Mouse (Mus musculus) limb, embryonic 10.5 days (tissue): ENCODE results near the gene 6330403K07Rik. TPM values are rescaled to one million over a fixed set of nuclear protein-coding genes. Genes with fewer than 3 reads are reported as not detected.

Experiments
- DNase-seq: peaks from one replicate; pipeline ENCODE4 v3.0.0-alpha.2; 2017; ENCODE audit warnings: low spot score
- H3K27ac ChIP-seq: fragments of 300-500 bp; sonication (generic); 2 replicates; pipeline ENCODE4 v1.5.1; 2016; ENCODE audit warnings: mild to moderate bottlenecking
- H3K27me3 ChIP-seq: fragments of 300-500 bp; sonication (generic); 2 replicates; pipeline ENCODE4 v1.6.1; 2016; ENCODE audit warnings: low read depth, mild to moderate bottlenecking; ENCODE audit not compliant: poor library complexity, severe bottlenecking
- H3K36me3 ChIP-seq: fragments of 300-500 bp; sonication (generic); 2 replicates; pipeline ENCODE4 v1.6.1; 2016; ENCODE audit warnings: mild to moderate bottlenecking, moderate library complexity
- H3K4me1 ChIP-seq: fragments of 300-500 bp; sonication (generic); 2 replicates; pipeline ENCODE4 v1.6.1; 2016
- H3K4me3 ChIP-seq: fragments of 300-500 bp; sonication (generic); 2 replicates; pipeline ENCODE4 v1.5.1; 2016; ENCODE audit warnings: mild to moderate bottlenecking, moderate library complexity
- H3K9me3 ChIP-seq: fragments of 300-500 bp; sonication (generic); replicated peaks from 2 replicates; pipeline ENCODE4 v1.6.1; 2016; ENCODE audit warnings: mild to moderate bottlenecking
- WGBS: fragments of 180-500 bp; shearing (Covaris S2); methylation state at CpG from one replicate; pipeline ENCODE4 v1.1.7; 2016; 5-methylcytosine and 5-hydroxymethylcytosine counted together
- polyA plus RNA-seq: library from polyadenylated mRNA; unstranded; fragments of >200 nt; fragmentation: Nextera tagmentation; extraction: Ambion mirVana; gene quantifications from 2 replicates; pipeline ENCODE4 v1.2.1, GENCODE M21; 2016

Gene 6330403K07Rik
- polyA plus RNA-seq, 1 experiment from 2014 or later, result 190 TPM

DNA sequence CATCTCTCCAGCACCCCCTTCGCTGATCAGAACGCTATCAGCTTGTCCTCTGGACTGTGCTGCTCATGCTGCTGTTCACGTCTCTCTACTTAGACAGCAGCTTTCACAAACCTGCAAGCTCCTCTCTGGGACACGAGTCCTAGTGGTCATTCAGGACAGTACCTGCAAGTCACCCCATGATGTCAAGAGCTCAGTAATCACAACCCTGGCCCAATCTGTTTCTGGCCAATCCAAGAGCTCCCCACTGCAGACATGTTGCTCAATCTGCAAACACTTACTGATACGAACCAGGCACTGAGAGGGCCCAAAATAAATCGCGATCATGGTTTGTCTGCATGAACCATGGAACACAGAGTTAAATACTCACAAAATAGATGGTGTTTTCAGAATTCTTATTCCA lies 20.6 kb downstream of the 6330403K07Rik start:
- Histone ChIP-seq H3K4me3 (no peak overlapping the region), H3K27ac (no peak overlapping the region), H3K36me3 (peaks cover 71% of the 10 kb centered on the region), H3K9me3 (no peaks in the 10 kb centered on the region), H3K4me1 (peaks cover 2% of the 10 kb centered on the region), H3K27me3 (no peaks in the 10 kb centered on the region)
- no peak for DNase-seq
- WGBS, result 93% methylated on average over 7 of the region's 7 CpGs

DNA sequence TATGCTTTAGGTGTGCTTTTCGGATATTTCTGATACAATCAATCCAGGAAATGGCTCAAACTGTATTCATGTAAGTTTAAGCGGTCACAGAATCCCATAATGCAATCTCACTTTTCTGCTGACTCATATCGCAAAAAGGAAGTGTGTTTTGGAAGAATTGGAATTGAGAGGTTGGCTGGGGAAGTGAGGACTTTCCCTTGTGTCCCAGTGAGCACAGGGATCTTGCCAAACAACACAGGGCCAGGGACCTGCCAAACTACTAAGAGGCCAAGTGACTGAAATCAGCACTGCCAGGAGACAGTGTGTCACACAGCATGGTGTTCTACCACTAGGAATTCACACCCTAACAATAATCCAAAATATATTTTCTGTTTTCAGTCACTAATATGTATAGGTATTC lies 25.0 kb downstream of the 6330403K07Rik start:
- WGBS, result 96% methylated on average over 3 of the region's 3 CpGs
- Histone ChIP-seq H3K27me3 (no peaks in the 10 kb centered on the region), H3K9me3 (no peaks in the 10 kb centered on the region), H3K36me3 (peaks cover 60% of the 10 kb centered on the region), H3K27ac (no peak overlapping the region), H3K4me1 (peaks cover 4% of the 10 kb centered on the region), H3K4me3 (no peak overlapping the region)
- DNase-seq, result no peak

DNA sequence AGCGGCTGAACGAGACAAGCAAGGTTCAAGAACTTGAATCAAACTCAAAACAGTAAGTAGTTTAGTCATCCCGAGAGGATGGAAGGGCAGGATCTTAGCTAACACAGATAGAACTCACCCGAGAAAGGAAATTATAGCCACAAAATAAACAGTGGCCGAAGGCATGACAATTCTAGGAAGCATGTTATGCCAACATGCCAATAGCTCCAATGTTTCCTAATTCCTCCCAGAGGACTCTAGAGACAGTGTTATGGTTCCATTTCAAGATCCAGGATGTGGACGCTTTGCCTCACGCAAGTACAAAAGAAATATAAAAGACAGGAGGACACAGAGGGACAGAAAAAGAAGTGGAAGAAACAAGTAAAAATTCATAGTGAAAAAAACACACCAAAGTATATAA lies 25.5 kb downstream of the 6330403K07Rik start:
- DNase-seq, result no peak
- H3K27ac ChIP-seq, result no peak overlapping the region
- H3K36me3 ChIP-seq, result peaks cover 57% of the 10 kb centered on the region
- WGBS, result 94% methylated on average over 7 of the region's 7 CpGs
- H3K4me3 ChIP-seq, result no peak overlapping the region
- H3K4me1 ChIP-seq, result peaks cover 8% of the 10 kb centered on the region
- no peaks in the 10 kb centered on the region for H3K9me3 ChIP-seq
- H3K27me3 ChIP-seq, result no peaks in the 10 kb centered on the region

DNA sequence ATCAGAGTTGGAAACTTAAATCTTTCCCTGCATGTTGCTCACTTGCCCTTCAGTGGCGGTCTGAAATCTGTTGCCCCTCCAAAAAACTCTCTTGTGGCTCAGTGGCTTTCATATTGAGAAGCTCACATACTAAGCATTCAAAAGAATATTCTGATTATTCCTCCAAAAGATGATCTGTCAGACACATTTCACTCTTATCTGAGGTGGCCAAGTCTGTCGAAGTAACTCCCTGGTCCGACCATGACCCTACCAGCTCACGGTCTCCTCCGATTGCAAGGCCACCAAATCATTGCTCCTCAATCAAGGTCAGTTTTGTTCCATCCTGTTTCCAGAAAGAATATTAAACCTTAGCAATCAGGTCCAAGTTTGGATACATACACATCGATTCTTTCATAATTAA lies 26.3 kb downstream of the 6330403K07Rik start:
- no peak overlapping the region for H3K4me3 ChIP-seq
- no peaks in the 10 kb centered on the region for H3K27me3 ChIP-seq
- peaks cover 13% of the 10 kb centered on the region for H3K4me1 ChIP-seq
- H3K9me3 ChIP-seq, result no peaks in the 10 kb centered on the region
- peaks cover 49% of the 10 kb centered on the region for H3K36me3 ChIP-seq
- 94% methylated on average over 6 of the region's 6 CpGs for WGBS
- DNase-seq, result no peak
- H3K27ac ChIP-seq, result no peak overlapping the region

DNA sequence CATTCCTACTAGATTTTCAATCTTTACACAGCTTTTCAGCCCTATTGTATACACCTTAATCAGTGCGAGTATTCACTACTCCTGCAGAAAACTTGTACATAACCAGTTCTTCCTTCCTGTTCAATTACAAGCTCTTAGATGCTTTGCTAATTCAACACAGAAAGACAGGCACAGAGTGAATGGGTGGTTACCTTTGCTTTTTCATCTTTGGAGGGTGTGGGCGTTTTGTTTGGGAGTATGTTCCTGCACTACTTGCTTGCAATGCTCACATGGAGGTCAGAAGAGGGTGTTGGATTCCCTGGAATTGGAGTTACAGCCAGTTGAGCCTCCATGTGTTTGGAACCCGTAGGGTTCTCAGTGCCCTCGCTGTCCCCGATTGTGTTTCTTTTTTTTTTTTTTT lies 28.3 kb downstream of the 6330403K07Rik start:
- DNase-seq, result no peak
- Histone ChIP-seq H3K36me3 (peaks cover 42% of the 10 kb centered on the region), H3K9me3 (no peaks in the 10 kb centered on the region), H3K27ac (peak overlapping the region; percentile 71; the same call in 1 of the 2 replicates), H3K4me3 (peak overlapping the region; percentile 91), H3K4me1 (peaks cover 13% of the 10 kb centered on the region), H3K27me3 (no peaks in the 10 kb centered on the region)
- 72% methylated on average over 5 of the region's 5 CpGs for WGBS

DNA sequence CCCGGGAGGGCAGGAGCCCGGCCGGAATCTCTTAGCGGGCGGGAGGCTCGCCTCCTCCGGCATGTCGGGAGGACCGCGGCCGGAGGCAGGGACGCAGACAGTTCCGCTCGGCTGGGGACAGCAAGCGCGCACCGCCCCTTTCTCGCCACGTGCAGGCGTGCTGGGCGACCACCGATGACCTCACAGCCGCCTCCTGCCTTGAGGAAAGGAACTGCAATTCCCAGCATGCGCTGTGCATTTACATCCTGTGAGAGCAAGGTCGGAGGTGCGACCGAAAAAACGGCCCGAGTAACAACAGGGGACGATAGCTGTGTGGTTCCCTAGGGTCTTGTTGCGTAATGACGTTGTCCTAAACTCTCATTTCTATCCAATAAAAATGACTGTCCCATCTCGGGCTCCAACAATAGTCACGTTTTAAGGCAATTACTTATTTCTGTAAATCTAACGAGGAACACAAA lies 29.0 kb downstream of the 6330403K07Rik start, which contains the start of gene Dhx33:
TSS of gene Dhx33 (minus strand) at position 122 of the 458 bp plus-strand sequence.
- H3K36me3 ChIP-seq, result peaks cover 42% of the 10 kb centered on the region
- peak within 1 kb of the TSS; percentile 86 for H3K27ac ChIP-seq
- peaks cover 13% of the 10 kb centered on the region for H3K4me1 ChIP-seq
- WGBS, result under 1% methylated on average over 35 of the region's 35 CpGs
- no peaks in the 10 kb centered on the region for H3K9me3 ChIP-seq
- H3K27me3 ChIP-seq, result no peaks in the 10 kb centered on the region
- DNase-seq, result peak; percentile 98
- H3K4me3 ChIP-seq, result peak within 1 kb of the TSS; percentile 91

DNA sequence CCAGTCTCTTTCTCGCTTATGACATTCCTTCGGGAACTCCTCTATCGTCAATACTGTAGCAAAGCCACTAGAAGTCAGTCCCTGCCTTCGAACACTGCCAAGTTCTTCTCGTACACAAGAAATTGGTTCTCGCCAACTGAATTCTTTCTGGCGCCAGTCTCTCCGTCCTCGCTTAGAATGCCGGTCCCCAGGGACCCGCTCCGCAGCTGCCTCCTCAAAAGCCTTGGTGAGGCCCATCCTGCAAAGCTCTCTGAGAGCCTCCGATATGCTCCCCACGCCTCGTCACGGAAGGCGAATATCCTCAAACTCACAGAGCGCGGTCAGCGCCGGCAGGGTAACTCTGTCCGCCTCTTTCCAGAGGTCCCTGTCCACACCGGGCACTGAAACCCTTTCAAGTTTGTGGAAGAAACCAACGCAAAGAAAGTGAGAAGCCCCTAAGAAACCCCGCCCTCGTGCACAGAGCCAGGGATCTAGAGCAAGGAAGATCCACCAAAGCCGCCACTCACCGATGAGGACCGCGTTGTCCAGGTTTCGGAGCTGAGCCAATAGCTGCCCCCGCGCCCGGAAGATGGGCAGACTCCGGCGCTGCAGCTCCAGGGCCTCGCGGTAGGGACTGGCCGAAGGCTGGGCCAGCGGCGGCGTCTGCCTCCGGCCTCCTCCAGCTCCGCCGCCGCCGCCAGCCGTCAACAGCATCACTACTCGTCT lies 29.6 kb downstream of the 6330403K07Rik start:
- peak overlapping the region; percentile 86 for H3K27ac ChIP-seq
- DNase-seq, result no peak
- H3K9me3 ChIP-seq, result no peaks in the 10 kb centered on the region
- peaks cover 42% of the 10 kb centered on the region for H3K36me3 ChIP-seq
- H3K27me3 ChIP-seq, result no peaks in the 10 kb centered on the region
- WGBS, result under 1% methylated on average over 49 of the region's 49 CpGs
- H3K4me1 ChIP-seq, result peaks cover 13% of the 10 kb centered on the region
- peak overlapping the region; percentile 91 for H3K4me3 ChIP-seq

DNA sequence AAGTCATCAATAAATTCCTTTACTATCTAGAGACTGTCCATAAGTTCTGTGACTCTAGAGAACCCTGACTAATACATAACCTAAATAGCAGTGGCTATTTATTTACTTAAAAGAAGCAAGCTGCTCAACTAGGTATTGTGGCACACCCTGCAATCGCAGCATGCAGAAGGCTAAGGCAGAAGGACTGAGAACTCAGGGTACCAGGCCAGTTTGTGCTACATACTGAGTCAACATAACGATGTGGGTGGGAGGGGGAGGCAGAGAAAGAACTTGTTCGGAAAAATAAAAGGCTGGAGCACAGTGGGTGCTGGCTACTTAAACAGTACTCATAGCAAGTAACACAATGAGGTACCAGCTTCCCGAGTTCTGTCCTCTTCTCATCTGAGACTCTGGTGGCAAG lies 32.1 kb downstream of the 6330403K07Rik start:
- no peak overlapping the region for H3K4me3 ChIP-seq
- H3K27ac ChIP-seq, result no peak overlapping the region
- WGBS, result 92% methylated on average over 4 of the region's 4 CpGs
- no peaks in the 10 kb centered on the region for H3K9me3 ChIP-seq
- no peaks in the 10 kb centered on the region for H3K27me3 ChIP-seq
- peaks cover 52% of the 10 kb centered on the region for H3K36me3 ChIP-seq
- no peak for DNase-seq
- H3K4me1 ChIP-seq, result peaks cover 13% of the 10 kb centered on the region

DNA sequence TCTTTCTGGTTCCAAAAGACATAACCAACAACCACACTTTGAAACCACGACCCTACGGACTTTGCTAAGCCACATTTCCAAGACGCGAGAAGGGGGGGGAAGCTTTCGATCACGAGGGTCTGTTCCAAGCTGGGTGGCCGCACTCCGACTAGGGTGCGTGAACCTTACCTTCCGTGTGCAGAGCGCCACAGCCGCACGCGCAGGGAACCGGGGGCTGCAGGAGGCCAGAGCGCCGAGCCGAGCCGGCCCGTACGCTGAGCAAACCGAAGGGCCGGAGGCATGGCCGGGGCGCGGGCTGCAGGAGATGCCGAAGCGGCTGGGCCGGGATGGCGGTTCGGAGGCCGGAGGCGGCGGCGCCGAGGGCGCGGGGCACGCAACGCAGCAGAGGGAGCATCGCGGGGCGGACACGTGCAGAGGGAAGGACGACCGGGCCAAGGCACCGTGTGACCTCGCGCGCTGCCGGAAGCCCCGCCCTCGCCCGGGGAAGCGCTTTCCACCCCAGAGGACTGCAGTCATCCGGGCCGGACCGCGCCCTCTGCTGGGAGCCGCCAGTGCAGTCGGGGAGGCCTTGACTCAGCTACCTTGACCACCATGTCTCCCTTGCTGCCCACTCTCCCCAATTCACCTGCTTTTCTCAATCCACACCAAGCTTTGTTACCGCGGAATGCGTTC lies 50.6 kb downstream of the 6330403K07Rik start, which contains the start of gene C1qbp:
TSS of gene C1qbp (minus strand) at position 470 of the 672 bp plus-strand sequence.
- peak within 1 kb of the TSS; percentile 99 for H3K4me3 ChIP-seq
- peak within 1 kb of the TSS; percentile 92 for H3K27ac ChIP-seq
- H3K4me1 ChIP-seq, result peaks cover 12% of the 10 kb centered on the region
- H3K9me3 ChIP-seq, result no peaks in the 10 kb centered on the region
- peak; percentile 98 for DNase-seq
- no peaks in the 10 kb centered on the region for H3K27me3 ChIP-seq
- under 1% methylated on average over 64 of the region's 64 CpGs for WGBS
- peaks cover 80% of the 10 kb centered on the region for H3K36me3 ChIP-seq

DNA sequence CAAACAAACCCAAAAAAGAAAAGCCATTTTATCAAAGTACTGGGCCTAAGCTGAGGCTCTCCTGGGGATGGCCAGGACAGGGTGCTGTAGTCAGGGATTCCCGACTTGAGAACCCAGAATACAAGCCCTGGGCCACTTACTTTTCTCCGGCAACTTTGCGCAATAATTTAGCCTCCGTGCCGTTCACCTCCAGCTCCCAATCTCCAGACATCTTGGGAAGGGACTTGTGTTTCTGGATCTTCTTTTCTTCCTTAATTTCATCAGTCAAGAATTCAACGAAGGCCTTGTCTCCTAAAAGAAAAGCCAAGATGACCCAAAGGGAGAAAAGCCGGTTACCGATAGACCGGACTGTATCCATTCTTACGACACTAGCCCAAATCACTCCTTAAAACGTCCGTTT lies 51.3 kb downstream of the 6330403K07Rik start:
- H3K27ac ChIP-seq, result peak overlapping the region; percentile 92
- H3K4me1 ChIP-seq, result peaks cover 12% of the 10 kb centered on the region
- H3K9me3 ChIP-seq, result no peaks in the 10 kb centered on the region
- peak overlapping the region; percentile 99 for H3K4me3 ChIP-seq
- WGBS, result 14% methylated on average over 12 of the region's 12 CpGs
- no peak for DNase-seq
- peaks cover 80% of the 10 kb centered on the region for H3K36me3 ChIP-seq
- no peaks in the 10 kb centered on the region for H3K27me3 ChIP-seq

Other genes with a start within 250 kb of the 6330403K07Rik start
- 0.18 TPM in 1 of 2 replicates, not detected in the other for gene Scimp, start 220.9 kb downstream of the 6330403K07Rik start, polyA plus RNA-seq
- 28.1 and 33.1 TPM in 2 replicates for gene Rabep1, start 188.7 kb downstream of the 6330403K07Rik start, polyA plus RNA-seq
- gene Nup88, start 63.5 kb downstream of the 6330403K07Rik start, polyA plus RNA-seq, result 145 and 158 TPM in 2 replicates
- 64.6 and 73.2 TPM in 2 replicates for gene Rpain, start 63.3 kb downstream of the 6330403K07Rik start, polyA plus RNA-seq
- 325 and 420 TPM in 2 replicates for gene C1qbp, start 50.5 kb downstream of the 6330403K07Rik start, polyA plus RNA-seq
- gene Dhx33, start 29.1 kb downstream of the 6330403K07Rik start, polyA plus RNA-seq, result 34.1 and 36.6 TPM in 2 replicates
- gene Mis12, start 13.9 kb downstream of the 6330403K07Rik start, polyA plus RNA-seq, result 56.2 and 65.1 TPM in 2 replicates
- gene Derl2, start 13.7 kb downstream of the 6330403K07Rik start, polyA plus RNA-seq, result 34.4 and 34.7 TPM in 2 replicates
- gene Nlrp1a, start 111.2 kb upstream of the 6330403K07Rik start, polyA plus RNA-seq, result not detected in 2 replicates
- not detected in 2 replicates for gene Nlrp1b, start 197.2 kb upstream of the 6330403K07Rik start, polyA plus RNA-seq